Mouse (Mus musculus) stomach, embryonic 15.5 days (tissue): Measurements from ENCODE around the gene Luc7l3. TPM values are rescaled to one million over a fixed set of nuclear protein-coding genes. Genes with fewer than 3 reads are reported as not detected.

Experiments
- ATAC-seq: fragments of 200-750 bp; cut with Nextera tagmentation; 2 replicates; pipeline ENCODE4 v1.8.0; 2017; ENCODE audit warnings: low read depth, moderate number of reproducible peaks, moderate TSS enrichment; ENCODE audit not compliant: insufficient read depth, low FRiP score
- H3K27ac ChIP-seq: fragments of 300-500 bp; sonication (generic); 2 replicates; pipeline ENCODE4 v1.5.1; 2015; ENCODE audit warnings: mild to moderate bottlenecking, inconsistent platforms
- H3K27me3 ChIP-seq: fragments of 300-500 bp; sonication (generic); replicated peaks from 2 replicates; pipeline ENCODE4 v1.6.1; 2015; ENCODE audit warnings: inconsistent platforms
- H3K36me3 ChIP-seq: fragments of 300-500 bp; sonication (generic); 2 replicates; pipeline ENCODE4 v1.6.1; 2015; ENCODE audit warnings: inconsistent platforms
- H3K4me1 ChIP-seq: fragments of 300-500 bp; sonication (generic); 2 replicates; pipeline ENCODE4 v1.6.1; 2015; ENCODE audit warnings: inconsistent platforms
- H3K4me2 ChIP-seq: fragments of 300-500 bp; sonication (generic); 2 replicates; pipeline ENCODE4 v1.6.1; 2015; ENCODE audit warnings: mild to moderate bottlenecking, inconsistent platforms
- H3K4me3 ChIP-seq: fragments of 300-500 bp; sonication (generic); replicated peaks from 2 replicates; pipeline ENCODE4 v1.5.1; 2015; ENCODE audit warnings: inconsistent platforms
- H3K9ac ChIP-seq: fragments of 300-500 bp; sonication (generic); 2 replicates; pipeline ENCODE4 v1.6.1; 2015; ENCODE audit warnings: inconsistent platforms
- H3K9me3 ChIP-seq: fragments of 300-500 bp; sonication (generic); 2 replicates; pipeline ENCODE4 v1.6.1; 2016; ENCODE audit warnings: inconsistent platforms
- WGBS: fragments of 180-500 bp; shearing (Covaris S2); methylation state at CpG from one replicate; pipeline ENCODE4 v1.1.7; 2015; 5-methylcytosine and 5-hydroxymethylcytosine counted together
- polyA plus RNA-seq: library from polyadenylated mRNA; unstranded; fragments of >200 nt; fragmentation: Nextera tagmentation; extraction: Ambion mirVana; gene quantifications from 2 replicates; pipeline ENCODE4 v1.2.1, GENCODE M21; 2015

The Luc7l3 gene
- polyA plus RNA-seq, 1 experiment from 2014 or later = 116 TPM

DNA sequence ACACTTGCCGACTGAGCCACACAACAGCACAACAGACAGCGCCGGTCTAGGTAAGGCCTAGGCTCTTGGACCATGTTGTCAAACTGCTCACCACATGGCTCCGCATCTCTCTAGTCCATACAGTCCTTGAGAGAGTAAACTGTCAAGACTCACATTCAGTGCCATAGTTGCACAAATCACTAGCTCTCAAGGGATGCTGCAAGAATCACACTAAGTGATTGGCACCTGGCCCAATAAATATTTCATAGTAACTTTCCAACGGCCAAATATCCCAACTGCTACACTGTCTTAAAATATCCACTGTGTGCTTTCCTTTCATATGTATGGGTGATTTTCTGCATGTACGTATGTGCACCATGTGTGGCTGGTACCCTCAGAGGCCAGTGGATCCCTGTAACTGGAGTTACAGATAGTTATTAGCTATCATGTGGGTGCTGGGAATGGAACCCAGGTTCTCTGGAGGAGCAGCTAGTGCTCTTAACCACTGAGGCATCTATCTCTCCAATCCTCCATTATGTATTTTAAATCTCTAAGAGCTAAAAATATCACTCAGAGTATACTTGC lies 38.2 kb downstream of the Luc7l3 start:
- H3K4me2 ChIP-seq = no peak overlapping the region
- H3K4me1 ChIP-seq = peaks cover 3% of the 10 kb centered on the region; the same call in 1 of the 2 replicates
- no peak overlapping the region for H3K9ac ChIP-seq
- H3K27me3 ChIP-seq = no peaks in the 10 kb centered on the region
- H3K9me3 ChIP-seq = no peaks in the 10 kb centered on the region
- no peak overlapping the region for H3K27ac ChIP-seq
- H3K4me3 ChIP-seq = no peak overlapping the region
- no peak for ATAC-seq
- WGBS = 88% methylated on average over 6 of the region's 6 CpGs
- H3K36me3 ChIP-seq = peaks cover 33% of the 10 kb centered on the region

DNA sequence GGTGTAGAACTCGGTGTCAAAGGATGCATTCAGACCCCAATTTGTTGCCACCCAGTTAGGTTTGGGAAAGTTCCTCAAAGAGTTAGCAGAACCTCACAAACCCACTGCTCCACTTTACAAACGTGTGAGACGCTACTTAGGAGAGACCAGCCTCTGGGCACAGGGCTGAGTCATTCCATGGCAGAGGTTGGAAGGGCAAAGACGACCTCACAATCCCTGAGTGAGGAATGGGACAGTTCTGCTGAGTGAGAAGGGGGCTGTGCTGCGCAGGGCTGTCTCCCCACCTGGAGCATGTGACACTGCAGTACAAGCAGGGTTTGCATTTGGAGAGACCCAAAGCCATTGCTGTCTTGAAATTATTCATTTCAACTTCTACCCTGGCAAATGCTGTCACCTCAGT lies 39.5 kb downstream of the Luc7l3 start:
- WGBS = 62% methylated on average over 5 of the region's 5 CpGs
- Histone ChIP-seq H3K4me3 (no peak overlapping the region), H3K9me3 (no peaks in the 10 kb centered on the region), H3K4me1 (peaks cover 3% of the 10 kb centered on the region; the same call in 1 of the 2 replicates), H3K27ac (peak overlapping the region; percentile 67; the same call in 1 of the 2 replicates), H3K4me2 (no peak overlapping the region), H3K27me3 (no peaks in the 10 kb centered on the region), H3K36me3 (peaks cover 24% of the 10 kb centered on the region), H3K9ac (no peak overlapping the region)
- ATAC-seq = no peak

DNA sequence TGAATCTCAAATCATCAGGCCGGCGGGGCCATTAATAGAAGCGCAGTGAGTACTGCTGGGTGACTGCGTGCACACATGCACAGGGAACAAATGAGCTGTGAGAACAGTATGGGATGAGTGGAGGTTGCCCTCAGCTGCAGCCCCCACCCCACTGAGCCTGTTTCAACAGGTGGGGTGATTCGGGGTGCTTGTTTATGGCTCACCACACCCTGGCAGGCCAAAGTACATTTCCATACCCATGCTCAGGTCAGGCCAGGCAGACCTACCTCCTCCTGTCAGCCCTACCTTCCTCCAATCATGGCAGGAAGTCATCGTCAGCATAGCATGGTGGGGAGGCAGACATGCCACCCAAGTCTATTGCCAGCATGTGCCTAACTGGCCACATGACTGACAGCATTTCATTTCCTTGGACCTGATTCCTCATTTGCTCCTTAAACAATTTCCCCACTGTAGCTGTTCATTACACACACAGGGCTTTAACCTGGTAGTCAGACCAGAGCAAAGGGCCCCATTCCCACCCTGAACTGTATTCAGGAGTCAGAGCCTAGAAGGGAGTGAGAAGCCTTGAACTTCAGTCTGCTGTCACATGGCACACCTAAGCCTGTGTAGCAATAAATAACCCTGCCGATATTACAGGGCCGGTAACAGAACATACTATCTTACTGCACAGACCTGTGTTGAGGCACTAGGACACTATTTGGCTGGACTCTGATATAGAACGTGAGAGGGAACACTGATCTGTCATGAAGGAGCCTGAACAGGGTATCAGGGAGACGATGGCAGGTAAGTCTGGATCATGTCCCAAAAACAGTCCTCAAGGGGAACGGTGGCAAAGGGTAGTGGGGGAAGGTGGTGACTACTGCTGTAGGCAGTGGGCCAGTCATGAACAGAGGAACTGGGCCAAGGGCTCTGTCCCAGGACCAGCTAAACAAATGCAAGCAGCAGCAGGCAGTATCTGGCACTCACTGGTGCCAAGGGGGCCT lies 40.3 kb downstream of the Luc7l3 start, which contains the start of gene Gm21885:
Gene Gm21885, plus strand, starts transcription at position 675 of the 983 bp plus-strand sequence.
- Histone ChIP-seq H3K4me1 (peaks cover 7% of the 10 kb centered on the region; the same call in 1 of the 2 replicates), H3K9me3 (no peaks in the 10 kb centered on the region), H3K27ac (peak within 1 kb of the TSS; percentile 67), H3K36me3 (peaks cover 16% of the 10 kb centered on the region; the same call in 1 of the 2 replicates), H3K9ac (no peak within 1 kb of the TSS), H3K4me2 (no peak within 1 kb of the TSS), H3K4me3 (no peak within 1 kb of the TSS), H3K27me3 (no peaks in the 10 kb centered on the region)
- 70% methylated on average over 11 of the region's 11 CpGs for WGBS
- peak; percentile 23 for ATAC-seq

DNA sequence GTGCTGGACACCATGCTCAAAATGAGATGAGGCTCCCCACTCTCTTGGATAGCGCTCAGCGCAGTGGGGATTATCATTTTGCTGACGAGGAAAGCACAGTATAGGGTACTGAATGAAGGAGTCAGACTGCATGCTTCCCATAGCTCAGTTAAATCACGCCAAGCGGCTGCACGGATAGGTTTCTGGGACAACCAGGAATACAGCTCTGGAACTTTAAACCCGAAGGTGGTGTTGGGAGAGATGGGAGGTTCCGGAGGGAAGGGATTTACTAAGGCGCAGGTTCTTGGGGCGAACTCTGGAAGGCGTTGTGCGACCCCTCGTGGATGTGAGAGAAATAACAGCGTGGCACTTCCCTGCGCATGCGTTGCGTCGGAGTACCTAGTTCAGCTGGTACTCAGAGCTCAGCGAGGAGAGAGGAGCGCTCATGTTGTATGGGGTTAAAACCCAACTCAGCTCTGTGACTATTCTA lies 44.9 kb downstream of the Luc7l3 start:
- Histone ChIP-seq H3K27me3 (no peaks in the 10 kb centered on the region), H3K9me3 (no peaks in the 10 kb centered on the region), H3K4me3 (peak overlapping the region; percentile 33), H3K9ac (no peak overlapping the region; the same call in 1 of the 2 replicates), H3K27ac (no peak overlapping the region), H3K4me2 (peak overlapping the region; percentile 64), H3K4me1 (peaks cover 23% of the 10 kb centered on the region; the same call in 1 of the 2 replicates), H3K36me3 (no peaks in the 10 kb centered on the region)
- 8% methylated on average over 20 of the region's 20 CpGs for WGBS
- peak; percentile 60 for ATAC-seq

DNA sequence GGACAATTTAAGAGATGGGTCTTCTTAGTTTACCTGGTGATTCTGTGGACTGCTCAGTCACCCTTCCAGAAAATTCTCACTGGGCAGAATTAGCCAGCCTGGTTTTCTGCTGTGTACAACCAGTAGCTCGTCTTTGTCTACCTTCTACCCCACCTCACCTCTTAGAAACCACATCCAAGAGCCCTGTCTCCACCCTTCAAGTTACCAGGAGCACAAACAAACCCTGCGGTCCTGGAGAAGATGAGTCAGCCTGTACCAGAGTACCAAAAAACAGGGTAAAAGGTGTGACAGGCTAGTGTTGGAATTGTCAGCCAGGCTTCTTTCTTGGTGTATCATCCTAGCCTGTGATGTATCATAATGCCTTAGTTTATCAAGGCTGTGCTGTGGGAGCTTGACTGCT lies 46.1 kb downstream of the Luc7l3 start:
- Histone ChIP-seq H3K4me3 (no peak overlapping the region), H3K4me2 (no peak overlapping the region), H3K4me1 (peaks cover 21% of the 10 kb centered on the region; the same call in 1 of the 2 replicates), H3K27me3 (no peaks in the 10 kb centered on the region), H3K9ac (no peak overlapping the region), H3K36me3 (no peaks in the 10 kb centered on the region), H3K27ac (no peak overlapping the region), H3K9me3 (no peaks in the 10 kb centered on the region)
- 83% methylated on average over 2 of the region's 2 CpGs for WGBS
- ATAC-seq = no peak

DNA sequence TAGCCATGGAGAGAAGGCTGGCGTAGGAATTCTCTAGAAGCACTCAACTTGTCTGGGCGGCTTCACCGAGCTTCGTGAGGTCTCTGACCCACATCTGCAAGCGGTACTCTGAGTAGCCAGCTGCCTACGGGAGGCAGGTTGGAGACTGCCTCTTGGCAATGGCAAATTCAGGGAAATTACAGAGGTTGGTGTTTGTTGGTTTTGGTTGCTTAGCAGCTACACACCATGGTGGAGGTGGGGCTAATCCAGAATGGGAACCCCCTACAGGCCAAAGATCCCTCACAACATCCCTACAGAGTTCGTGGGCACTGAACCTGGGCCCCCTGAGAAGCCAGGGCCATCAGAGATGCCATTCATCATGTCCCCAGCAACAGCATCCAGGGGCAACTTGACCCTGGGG lies 46.6 kb downstream of the Luc7l3 start:
- Histone ChIP-seq H3K4me2 (no peak overlapping the region), H3K36me3 (no peaks in the 10 kb centered on the region), H3K27ac (no peak overlapping the region), H3K9me3 (no peaks in the 10 kb centered on the region), H3K9ac (no peak overlapping the region), H3K4me1 (peaks cover 21% of the 10 kb centered on the region; the same call in 1 of the 2 replicates), H3K27me3 (no peaks in the 10 kb centered on the region), H3K4me3 (no peak overlapping the region)
- no peak for ATAC-seq
- 76% methylated on average over 7 of the region's 7 CpGs for WGBS

DNA sequence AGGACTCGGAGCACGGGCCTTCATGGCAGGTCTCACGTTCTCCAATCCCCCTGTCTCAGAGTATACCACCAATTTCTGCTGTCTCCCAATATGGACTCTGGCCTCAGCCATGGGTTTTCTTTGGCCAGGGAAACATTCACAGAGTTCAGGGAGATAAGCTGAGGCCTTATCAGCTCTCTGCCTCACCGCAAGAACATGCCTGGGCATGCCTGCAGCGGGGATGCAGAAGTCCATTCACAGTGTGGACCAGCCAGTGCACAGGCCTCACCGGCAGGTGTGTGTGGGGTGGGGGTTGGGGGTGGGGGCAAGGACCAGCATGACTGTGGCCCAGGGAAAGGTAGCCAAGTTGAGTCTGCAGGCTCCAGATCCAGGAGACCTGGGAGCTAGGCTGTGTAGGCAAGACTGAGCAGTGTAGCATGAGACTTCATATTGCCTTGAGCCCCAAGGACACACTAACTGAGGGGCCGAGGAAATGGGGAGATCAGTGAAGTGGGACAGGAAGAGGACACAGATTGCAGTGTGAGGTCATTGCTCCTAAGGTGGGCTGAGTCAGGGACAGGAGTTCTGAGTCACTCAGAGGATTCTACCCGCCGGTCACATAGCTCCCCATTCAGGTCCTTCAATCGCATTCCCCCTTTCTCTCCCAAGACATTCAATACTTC lies 47.5 kb downstream of the Luc7l3 start:
- no peak overlapping the region for H3K4me3 ChIP-seq
- peaks cover 21% of the 10 kb centered on the region; the same call in 1 of the 2 replicates for H3K4me1 ChIP-seq
- ATAC-seq = peak; percentile 81
- H3K9ac ChIP-seq = no peak overlapping the region
- no peak overlapping the region for H3K4me2 ChIP-seq
- no peaks in the 10 kb centered on the region for H3K9me3 ChIP-seq
- no peaks in the 10 kb centered on the region for H3K36me3 ChIP-seq
- H3K27me3 ChIP-seq = no peaks in the 10 kb centered on the region
- peak overlapping the region; percentile 40 for H3K27ac ChIP-seq
- 66% methylated on average over 10 of the region's 10 CpGs for WGBS

DNA sequence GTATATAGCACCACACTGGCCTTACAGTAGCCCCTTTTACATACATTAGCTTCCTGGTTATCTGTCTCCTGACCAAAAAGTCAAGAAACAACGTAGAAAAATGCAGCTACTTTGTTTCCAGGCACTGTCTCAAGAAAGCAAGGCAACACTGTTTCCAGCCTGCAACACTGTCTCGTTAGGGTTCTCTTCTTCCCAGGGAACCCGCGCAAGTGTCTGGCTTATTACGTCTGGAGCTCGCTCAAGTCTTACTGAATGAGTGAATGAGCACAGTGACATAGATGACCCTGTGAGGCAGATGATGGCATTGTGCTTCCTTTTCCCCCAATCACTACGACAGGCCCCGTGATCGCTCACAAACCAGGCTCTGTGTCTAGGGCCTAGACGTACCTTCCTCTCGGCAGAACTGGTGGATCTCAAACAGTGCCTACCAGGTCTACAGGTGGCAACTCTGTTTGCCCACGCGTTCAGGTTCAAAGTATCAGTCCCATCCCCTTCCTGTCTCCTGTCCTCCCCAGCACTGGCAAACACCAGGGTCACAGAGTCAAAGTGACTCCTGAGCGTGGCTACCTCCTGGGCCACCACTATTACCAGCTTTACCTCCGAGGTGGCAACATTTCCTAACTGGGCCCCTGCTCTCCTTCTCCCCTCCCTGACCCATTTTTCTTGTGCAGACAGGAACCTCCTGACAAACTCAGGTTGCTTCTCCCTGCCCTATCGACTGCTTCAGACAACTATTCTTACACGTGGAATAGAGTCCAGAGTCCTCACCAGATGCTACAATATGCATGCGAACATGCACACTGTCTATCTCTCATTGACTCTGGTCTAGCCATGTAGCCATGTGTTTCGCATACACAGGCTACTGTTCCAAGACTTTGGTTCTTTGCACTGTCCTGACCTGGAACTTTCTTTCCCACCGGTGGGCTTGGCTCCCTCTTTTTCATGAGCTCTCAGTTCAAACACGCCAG lies 48.5 kb downstream of the Luc7l3 start:
- no peak for ATAC-seq
- 83% methylated on average over 21 of the region's 21 CpGs for WGBS
- Histone ChIP-seq H3K4me1 (peaks cover 21% of the 10 kb centered on the region; the same call in 1 of the 2 replicates), H3K27me3 (no peaks in the 10 kb centered on the region), H3K9me3 (no peaks in the 10 kb centered on the region), H3K36me3 (no peaks in the 10 kb centered on the region), H3K4me3 (no peak overlapping the region), H3K27ac (peak overlapping the region; percentile 40), H3K9ac (no peak overlapping the region), H3K4me2 (no peak overlapping the region)

DNA sequence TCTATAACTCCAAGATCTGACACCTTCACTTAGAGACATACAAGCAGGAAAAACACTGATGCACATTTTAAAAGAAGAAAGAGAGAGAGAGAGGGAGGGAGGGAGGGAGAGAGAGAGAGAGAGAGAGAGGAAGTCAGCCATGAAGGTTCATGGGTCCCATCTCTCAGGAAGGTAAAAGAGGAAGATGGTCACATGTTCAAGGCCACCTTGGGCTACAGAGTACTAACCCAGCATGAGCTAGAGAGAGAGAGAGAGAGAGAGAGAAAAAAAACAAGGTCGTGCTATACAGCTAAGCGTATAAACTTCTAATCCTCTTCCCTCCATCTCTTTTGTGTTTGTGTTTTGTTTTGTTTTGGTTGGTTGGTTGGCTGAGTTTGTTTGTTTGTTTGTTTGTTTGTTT lies 50.8 kb downstream of the Luc7l3 start:
- Histone ChIP-seq H3K4me3 (no peak overlapping the region), H3K9ac (no peak overlapping the region), H3K9me3 (no peaks in the 10 kb centered on the region), H3K4me1 (0 out of 2 replicates have a peak, but pooled peaks cover 16% of the 10 kb centered on the region), H3K27me3 (no peaks in the 10 kb centered on the region), H3K36me3 (no peaks in the 10 kb centered on the region), H3K4me2 (no peak overlapping the region), H3K27ac (no peak overlapping the region)
- ATAC-seq = no peak
- 96% methylated on average over 2 of the region's 2 CpGs for WGBS

DNA sequence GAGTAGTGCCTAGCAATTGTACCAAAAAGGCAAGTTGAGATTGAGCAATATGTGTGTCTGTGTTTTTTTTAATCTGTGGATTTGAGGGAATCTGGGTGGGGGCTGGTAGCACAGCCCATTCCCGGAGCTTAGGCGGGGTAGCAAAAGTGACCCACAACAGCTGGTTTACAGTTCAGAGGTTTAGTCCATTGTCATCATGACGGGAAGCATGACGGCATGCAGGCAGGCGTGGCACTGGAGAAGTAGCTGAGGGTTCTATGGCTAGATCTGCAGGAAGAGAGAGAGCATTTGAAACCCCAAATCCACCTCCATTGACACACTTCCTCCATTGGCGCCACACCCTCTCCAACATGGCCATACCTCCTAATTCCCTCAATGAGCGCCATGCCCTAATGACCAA lies 51.9 kb downstream of the Luc7l3 start:
- no peak overlapping the region for H3K27ac ChIP-seq
- H3K4me1 ChIP-seq = peaks cover 23% of the 10 kb centered on the region; the same call in 1 of the 2 replicates
- H3K9me3 ChIP-seq = no peaks in the 10 kb centered on the region
- 86% methylated on average over 7 of the region's 7 CpGs for whole genome bisulfite sequencing
- no peak overlapping the region for H3K4me2 ChIP-seq
- no peaks in the 10 kb centered on the region for H3K27me3 ChIP-seq
- no peaks in the 10 kb centered on the region for H3K36me3 ChIP-seq
- no peak overlapping the region for H3K4me3 ChIP-seq
- H3K9ac ChIP-seq = no peak overlapping the region
- ATAC-seq = no peak

DNA sequence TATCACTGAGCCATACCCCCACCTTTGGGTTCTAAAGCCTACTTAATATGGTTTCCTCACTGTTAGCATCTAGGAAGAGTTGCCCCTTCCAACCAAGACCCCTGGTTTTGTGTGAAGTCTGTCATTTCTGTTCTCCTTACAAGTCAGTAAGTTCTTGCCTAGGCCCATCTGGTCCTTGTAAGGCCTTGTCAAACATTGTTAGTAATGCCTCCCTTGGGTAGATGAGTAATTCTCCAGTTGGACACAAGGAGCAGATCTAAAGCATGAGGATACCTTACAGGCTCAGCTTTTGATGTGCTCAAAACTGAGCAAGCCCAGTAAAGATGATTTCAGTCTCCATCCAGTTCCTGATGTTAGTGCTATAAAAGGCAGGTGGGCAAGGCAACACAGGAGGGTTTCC lies 53.0 kb downstream of the Luc7l3 start:
- Histone ChIP-seq H3K9me3 (no peaks in the 10 kb centered on the region), H3K4me3 (no peak overlapping the region), H3K4me2 (no peak overlapping the region), H3K9ac (no peak overlapping the region), H3K36me3 (no peaks in the 10 kb centered on the region), H3K27ac (no peak overlapping the region), H3K27me3 (no peaks in the 10 kb centered on the region), H3K4me1 (peaks cover 19% of the 10 kb centered on the region; the same call in 1 of the 2 replicates)
- ATAC-seq = no peak
